Mouse (Mus musculus) cerebellum, adult 9-11 months (tissue): ENCODE results near the gene 9230102O04Rik.

Source experiments
- DNase-seq: peaks from one replicate; pipeline ENCODE4 v3.0.0; 2022

Gene 9230102O04Rik

GRCm38 (mm10) chr2:9884533-9885216, 4.7 kb downstream of the 9230102O04Rik start:
- DNase-seq, result no peak

DNA sequence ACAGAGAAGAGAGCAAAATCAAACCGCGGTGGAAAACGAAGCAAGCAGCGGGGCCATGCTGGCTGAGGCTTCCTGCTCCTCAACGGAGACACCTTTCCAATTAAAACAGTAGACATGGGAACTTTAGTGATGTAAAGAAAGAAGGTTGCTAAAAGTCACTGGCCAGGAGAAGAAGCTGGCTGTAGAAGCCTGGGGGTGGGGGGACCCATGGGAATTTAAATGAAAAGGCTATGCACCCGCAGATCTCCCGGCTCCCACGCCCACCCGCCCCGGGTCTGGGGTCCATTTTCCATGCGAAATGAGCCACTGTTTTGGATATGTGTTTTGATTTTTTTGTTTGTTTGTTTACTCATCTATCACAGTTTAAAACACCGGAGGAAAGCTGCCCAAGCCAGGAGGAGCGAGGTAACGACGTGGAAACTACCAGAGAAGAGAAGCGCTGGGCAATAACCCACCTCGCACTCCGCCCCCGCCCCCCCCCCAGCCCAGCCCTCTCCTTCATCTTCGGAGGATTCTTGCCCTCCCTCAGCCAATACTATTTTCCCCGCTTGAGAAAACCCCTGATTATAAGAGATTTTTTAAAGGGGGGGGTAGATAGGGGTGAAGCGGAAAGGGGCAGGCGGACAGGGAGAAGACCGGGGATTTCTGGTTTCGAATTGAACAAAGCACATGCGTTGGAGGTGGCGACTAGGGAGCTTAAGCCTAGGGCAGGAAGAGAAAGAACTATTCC, 5.4 kb downstream of the 9230102O04Rik start:
- no peak for DNase-seq

DNA sequence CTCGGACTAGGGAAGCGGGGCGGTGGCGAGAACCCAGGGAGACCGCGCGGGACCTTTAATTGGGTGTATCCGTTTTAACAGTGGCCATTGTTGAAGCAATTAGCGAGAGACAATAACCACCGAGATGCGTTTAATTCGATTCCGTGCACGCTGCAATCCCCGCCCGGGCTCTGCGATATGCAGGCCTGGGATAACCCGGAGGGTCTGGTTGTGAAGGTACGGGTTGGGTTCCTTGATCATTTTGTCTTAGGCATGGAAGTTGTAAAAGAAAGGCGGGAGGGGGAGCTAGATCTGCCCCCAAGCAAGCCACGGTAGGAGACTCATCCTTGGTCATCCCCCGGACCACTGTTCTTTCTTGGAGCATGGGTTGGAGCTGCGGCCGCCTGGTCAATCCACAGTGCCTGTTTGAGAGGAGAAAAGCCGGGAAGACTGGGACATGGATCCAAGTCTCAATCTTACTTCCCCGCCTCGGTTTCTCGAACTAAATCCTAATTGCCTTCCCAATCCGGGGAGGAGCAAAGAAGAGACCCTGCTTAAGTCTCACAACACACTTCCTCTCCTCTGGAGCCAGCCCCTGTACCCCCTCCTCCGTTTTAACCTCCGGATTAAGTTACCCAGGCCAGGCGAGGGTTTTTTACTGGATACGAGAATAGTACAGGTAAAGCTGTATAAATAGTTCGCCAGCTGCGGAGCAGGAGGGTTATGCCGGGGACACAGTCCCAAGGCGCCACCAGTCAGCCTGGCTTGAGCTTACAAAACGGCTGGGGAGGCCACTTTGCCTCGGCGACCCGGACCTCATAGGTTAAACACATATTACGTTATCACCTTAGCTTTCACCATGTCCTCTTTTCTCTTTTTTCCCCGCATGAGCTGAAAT, 6.2 kb downstream of the 9230102O04Rik start:
- DNase-seq, result peak; percentile 9

DNA sequence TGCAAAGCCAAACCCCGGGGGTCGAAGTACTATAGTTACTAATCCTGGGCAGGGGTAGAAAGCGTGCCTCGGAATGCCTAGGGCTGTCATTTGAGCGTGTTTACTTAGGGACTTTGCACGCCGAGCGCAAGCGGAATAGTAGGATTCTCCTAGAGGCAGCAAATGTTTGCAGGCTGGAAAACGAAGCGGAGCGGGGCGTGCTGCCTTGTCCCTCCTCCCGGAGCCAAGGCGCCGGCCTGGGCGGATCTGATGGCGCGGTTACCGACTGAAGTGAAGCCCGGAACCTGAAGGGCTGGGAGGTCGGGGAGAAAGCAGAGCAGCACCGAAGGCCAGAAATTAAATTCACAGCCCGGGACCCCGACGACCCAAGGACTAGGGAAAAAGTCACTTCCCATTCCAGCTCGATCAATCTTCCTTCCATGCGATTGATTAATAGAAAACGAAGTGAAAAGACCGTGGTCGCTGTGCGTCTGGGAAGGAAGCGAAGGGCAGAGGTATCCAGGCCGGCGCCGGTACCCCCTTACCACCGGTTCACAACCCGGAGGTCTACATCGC, 6.9 kb downstream of the 9230102O04Rik start:
- DNase-seq, result no peak

GRCm38 (mm10) chr2:9881611-9882023, 7.7 kb downstream of the 9230102O04Rik start:
- DNase-seq, result no peak

- no peak for DNase-seq
Observed at GRCm38 (mm10) chr2:9881051-9881591, 8.2 kb downstream of the 9230102O04Rik start, which contains the start of gene 4930412O13Rik. Gene 4930412O13Rik (plus strand): TSS chr2:9881252.

GRCm38 (mm10) chr2:9880271-9880670, 9.1 kb downstream of the 9230102O04Rik start:
- no peak for DNase-seq

DNA sequence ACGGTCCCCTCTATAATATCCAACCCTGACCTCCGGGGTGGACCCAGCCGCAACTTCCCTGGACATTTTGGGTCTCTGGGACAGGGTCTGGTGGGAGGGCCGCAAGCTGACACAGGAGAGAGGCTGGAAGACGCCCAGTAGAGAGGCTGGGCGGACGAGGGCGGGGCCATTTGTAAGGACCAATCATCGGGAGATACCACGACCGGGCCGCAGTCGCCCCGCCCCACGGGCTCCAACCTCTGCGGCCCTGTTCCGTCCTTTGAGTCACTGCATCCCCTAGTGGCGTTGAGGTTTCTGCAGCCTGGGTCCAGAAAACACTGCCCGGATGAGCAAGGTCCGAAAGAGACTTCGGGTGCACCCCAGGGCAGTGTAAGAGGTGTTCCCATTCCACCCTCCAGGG, 9.8 kb downstream of the 9230102O04Rik start:
- DNase-seq, result peak; percentile 36

DNA sequence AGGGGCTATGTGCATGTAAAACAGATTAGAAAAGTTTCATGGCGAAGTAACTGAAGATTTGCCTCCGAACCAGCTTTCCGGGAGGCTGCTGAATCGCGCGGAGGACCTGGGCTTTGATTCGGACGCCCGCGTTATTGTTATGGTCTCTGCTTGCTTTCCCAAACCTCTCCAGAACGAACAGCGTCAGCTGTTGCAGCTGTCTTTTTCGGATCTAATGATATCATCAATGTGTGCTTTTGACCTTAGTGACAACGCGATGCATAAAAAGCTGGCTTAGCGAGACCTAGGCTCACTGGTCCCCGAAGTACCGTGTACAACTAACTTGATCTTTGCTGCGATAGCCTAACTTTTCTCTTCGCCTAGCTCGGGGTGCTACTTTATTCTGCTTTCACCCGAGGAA, 10.2 kb downstream of the 9230102O04Rik start:
- DNase-seq, result no peak

GRCm38 (mm10) chr2:9878564-9879081, 10.7 kb downstream of the 9230102O04Rik start:
- DNase-seq, result no peak

DNA sequence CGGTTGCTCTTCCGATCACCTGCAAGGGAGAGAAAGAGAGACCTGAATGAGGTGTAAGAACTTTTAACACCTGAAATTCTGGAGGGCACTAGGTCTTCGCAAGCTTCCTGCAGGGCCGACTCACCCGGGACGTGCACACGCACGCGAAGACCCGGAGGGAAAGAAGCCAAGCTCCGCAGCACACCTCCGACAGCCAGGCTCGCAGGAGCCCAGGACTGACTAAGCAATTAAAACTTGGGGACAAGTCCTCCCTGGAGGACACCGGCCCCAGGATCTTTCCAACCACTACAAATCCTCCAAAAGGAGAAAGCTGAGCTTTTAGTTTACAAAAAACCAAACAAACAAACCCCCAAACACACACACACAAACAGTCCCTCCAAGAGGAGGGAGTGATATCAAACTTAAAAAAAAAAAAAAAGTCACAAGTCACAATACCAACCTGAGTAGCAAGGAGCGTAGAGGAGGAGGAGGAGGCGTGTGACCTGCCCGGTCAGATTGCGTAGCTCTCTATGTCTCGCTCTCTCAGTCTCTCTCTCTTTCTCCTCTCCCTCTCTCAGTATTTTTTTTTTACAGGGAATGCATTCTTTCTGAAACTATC, 11.3 kb downstream of the 9230102O04Rik start:
- no peak for DNase-seq

DNA sequence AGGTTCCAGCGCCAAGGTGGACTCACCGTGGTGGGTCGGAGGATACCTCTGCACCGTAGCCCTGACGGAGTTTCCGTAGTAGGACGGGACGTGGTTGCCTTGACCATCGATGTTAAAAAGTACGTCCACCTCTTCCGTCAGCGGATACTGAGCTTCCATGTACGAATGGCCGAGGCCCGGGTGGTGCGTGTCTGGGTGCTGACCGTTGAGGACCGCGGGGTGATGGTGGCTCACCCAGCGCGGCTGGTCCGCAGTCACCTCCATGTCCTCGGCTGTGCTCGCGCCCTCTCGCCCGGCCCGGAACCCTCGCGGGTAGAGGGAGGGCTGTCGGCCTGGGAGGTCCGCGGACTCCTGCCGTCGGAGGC, 12.0 kb downstream of the 9230102O04Rik start:
- DNase-seq, result no peak

DNA sequence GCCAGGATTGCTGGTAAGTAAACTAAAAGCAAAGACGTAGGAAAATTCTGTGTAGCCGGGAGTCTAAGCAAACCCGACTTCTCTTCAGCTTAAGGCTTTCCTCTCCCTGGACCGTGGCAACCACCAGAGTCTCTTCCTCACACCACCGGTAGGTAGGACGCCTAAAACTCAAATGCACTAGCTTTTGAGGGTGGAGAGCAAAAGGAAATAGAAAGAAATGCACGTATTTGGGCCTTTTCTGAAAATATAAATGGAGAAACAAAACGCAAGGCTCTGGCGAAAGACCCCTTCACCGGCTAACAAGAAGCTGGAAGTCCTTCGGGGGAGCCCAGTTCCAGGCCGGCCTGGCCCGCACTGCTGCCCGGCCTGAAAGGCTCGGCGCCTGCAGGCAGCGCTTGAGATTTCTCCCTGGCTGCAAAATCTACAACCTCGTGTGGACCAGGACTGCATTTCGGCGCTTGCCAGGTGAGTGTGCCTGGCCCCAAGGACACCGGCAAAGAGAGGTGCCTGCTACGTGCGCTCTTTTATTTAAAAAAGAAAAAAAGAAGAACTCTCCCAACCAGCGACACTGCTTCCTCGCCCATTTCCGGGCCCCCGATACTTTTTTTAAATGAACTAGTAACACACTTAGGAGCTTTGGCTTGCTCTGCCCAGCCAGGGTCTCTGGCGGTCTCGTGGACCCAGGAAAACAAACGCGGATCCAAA, 12.6 kb downstream of the 9230102O04Rik start:
- DNase-seq, result no peak

- no peak for DNase-seq
Observed at GRCm38 (mm10) chr2:9875676-9876357, 13.5 kb downstream of the 9230102O04Rik start.

DNA sequence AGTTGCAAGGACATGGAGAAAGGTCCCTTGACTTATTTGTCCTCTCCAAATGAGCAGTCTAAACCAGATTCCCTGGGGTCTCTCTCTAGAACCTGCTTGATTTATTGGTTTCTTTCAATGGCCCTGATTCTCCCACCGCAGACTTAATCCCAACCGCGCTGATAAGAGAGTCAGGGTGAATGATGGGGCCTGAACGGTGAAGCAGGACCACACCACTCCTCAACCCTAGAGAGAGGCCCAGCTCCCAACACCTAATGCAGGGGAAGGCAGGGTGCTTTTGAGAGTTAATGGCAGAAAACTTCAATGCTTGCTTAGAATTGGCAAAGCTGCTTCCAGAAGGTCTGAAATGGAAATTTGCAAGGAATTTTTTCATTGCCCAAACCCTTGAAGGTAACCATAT, 14.1 kb downstream of the 9230102O04Rik start:
- DNase-seq, result no peak

DNA sequence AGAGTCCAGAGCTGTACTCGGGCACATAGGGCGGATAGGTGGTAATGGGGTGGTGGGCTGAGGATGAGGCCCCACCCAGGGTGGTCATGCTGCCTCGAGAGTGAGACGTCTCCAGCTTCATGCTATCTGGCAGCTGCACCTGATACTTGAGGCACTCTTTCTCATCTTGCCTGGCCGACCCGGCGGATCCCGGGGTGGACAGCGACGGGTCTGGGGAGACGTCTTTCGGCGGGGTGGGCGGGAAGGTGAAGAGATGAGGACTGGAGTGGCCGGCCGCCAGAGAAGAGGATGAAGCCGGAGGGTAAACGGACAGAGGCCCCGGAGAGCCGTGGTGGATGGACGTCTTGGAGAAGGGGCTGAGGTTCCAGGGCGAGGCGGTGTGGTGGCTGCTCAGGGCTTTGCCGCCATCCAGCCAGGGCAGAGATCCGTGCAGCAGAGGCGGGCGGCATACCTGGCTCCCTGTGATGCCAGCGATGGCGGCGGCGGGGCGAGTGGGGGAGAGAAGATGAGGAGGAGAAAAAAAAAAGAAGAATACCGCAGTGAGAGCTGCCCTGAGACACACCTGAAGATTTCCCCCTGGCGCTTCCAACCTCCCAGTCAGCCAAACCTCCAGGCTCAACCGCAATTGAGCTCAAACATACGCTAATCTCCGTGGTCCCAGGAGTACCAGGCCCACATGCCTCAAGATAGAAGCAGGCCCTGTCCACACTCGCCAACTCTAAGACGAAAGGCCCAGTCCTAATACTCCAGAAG, 14.7 kb downstream of the 9230102O04Rik start:
- DNase-seq, result no peak

DNA sequence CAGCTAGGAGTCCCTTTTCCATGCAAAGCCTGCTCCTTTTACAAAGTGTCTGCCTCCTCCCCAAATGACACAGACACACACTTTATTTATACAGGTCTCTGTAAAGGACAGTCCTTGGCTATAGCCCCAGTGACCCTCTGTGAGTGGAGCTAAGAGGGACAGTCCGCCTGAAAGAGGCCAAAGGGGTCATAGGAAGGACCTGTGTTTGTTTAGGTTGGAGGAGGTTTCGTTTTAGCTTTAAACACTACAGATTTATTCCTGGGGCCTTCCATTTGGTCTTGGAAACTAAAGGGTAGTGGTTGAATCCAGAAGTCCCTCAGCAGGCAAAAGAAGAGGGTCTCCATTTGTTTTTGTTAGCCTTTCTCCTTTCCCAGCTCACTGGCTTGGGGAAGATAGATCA, 15.6 kb downstream of the 9230102O04Rik start:
- DNase-seq, result no peak

DNA sequence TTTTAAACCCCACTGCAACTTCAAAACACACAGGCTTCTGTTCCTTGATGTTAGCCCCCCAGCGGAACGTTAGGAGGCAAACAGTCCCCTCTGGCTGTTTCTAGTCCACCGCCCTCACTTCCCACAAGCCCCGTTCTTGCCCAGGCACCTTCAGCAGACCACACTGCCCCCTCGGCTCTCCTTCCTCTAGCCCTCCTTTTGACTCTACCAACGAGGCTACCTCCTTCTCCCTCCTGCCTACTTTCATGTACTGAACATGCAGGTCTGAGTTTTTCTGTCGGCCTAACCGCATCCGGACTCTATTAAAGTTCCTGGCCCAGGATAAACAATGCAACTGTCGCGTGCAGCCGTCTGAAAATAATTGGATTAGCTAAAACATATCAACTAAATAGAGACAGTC, 16.7 kb downstream of the 9230102O04Rik start:
- no peak for DNase-seq

- DNase-seq, result no peak
Observed at GRCm38 (mm10) chr2:9871798-9872197, 17.5 kb downstream of the 9230102O04Rik start.

- DNase-seq, result no peak
Observed at GRCm38 (mm10) chr2:9871141-9871716, 18.1 kb downstream of the 9230102O04Rik start.
